Mouse (Mus musculus) liver, adult 2 months (tissue): ENCODE results near the gene Epn2. TPM values are rescaled to one million over a fixed set of nuclear protein-coding genes. Genes with fewer than 3 reads are reported as not detected.

ENCODE experiments used
- DNase-seq: peaks from one replicate; pipeline ENCODE4 v3.0.0-alpha.2; 2011; ENCODE audit warnings: low read depth, low spot score; ENCODE audit errors: extremely low read depth
- H3K27ac ChIP-seq: fragments of 200-500 bp; replicated peaks from 2 replicates; pipeline ENCODE4 v1.5.1; 2012; ENCODE audit warnings: low read depth, mild to moderate bottlenecking, control low read depth, inconsistent platforms, low read length; ENCODE audit not compliant: insufficient read depth
- H3K27me3 ChIP-seq: fragments of 200-500 bp; 2 replicates; pipeline ENCODE4 v1.6.1; 2012; ENCODE audit warnings: mild to moderate bottlenecking, moderate library complexity, low read length, inconsistent platforms; ENCODE audit not compliant: control insufficient read depth, insufficient read depth
- H3K36me3 ChIP-seq: fragments of 200-500 bp; 2 replicates; pipeline ENCODE4 v1.6.1; 2012; ENCODE audit warnings: low read length, inconsistent platforms; ENCODE audit not compliant: control insufficient read depth, insufficient read depth
- H3K4me1 ChIP-seq: fragments of 200-500 bp; 2 replicates; pipeline ENCODE4 v1.6.1; 2011; ENCODE audit warnings: low read length; ENCODE audit not compliant: control insufficient read depth, insufficient read depth
- H3K4me3 ChIP-seq: fragments of 200-500 bp; 2 replicates; pipeline ENCODE4 v1.5.1; 2011; ENCODE audit warnings: low read depth, mild to moderate bottlenecking, control low read depth, low read length, moderate library complexity; ENCODE audit not compliant: insufficient read depth
- H3K79me2 ChIP-seq: fragments of 200-500 bp; 2 replicates; pipeline ENCODE4 v1.6.1; 2012; ENCODE audit warnings: inconsistent platforms, mild to moderate bottlenecking, low read length, moderate library complexity; ENCODE audit not compliant: control insufficient read depth, insufficient read depth
- H3K9ac ChIP-seq: fragments of 200-500 bp; 2 replicates; pipeline ENCODE4 v1.6.1; 2012; ENCODE audit warnings: low read depth, mild to moderate bottlenecking, control low read depth, inconsistent platforms, low read length
- CTCF ChIP-seq: fragments of 200-500 bp; IDR thresholded peaks from 2 replicates; pipeline ENCODE4 v1.5.1; 2011; ENCODE audit warnings: low read depth, low read length, control low read depth
- POLR2A ChIP-seq: fragments of 200-500 bp; IDR thresholded peaks from 2 replicates; pipeline ENCODE4 v1.6.1; 2011; ENCODE audit warnings: low read length, control low read depth; ENCODE audit not compliant: insufficient read depth; ENCODE audit errors: extremely low read depth
- WGBS: fragments of 180-500 bp; shearing (Covaris S2); methylation state at CpG from one replicate; pipeline ENCODE4 v1.1.7; 2018; 5-methylcytosine and 5-hydroxymethylcytosine counted together
- polyA plus RNA-seq: library from polyadenylated mRNA; depleted of rRNA; stranded (reverse); fragments of >200 nt; gene quantifications from 2 replicates; pipeline ENCODE4 v1.2.3, GENCODE M21; 2012
- total RNA-seq: library from RNA; depleted of rRNA; stranded (reverse); fragments of >200 nt; gene quantifications from 2 replicates; pipeline ENCODE4 v1.2.3, GENCODE M21; 2014

Gene Epn2
- total and polyA plus RNA-seq, 2 experiments: 4.5 to 5.7 TPM

DNA sequence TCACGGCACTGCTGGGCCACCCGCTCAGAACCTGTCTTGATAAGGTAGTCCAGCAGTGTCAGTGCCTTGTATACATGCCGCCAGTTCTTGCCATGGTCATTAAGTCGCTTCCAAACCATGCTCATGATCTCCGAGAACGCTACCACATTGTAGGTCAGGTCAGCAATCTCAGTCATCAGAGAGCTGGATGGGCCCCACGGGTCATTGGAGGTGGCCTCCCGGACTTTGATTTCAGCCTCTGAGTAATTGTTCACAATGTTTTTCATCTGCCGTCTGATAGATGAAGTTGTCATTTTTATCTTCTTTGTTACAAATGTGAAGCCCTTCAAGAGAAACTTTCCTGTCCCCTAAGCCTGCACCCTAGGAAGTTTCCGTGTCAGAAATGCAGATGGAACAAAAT, 33.0 kb downstream of the Epn2 start:
- H3K79me2 ChIP-seq: peaks cover 8% of the 10 kb centered on the region; the same call in 1 of the 2 replicates
- peak; percentile 78 for DNase-seq
- no peak overlapping the region for H3K4me3 ChIP-seq
- WGBS: 32% methylated on average over 10 of the region's 10 CpGs
- no peaks in the 10 kb centered on the region; the same call in 1 of the 2 replicates for H3K36me3 ChIP-seq
- peaks cover 19% of the 10 kb centered on the region for H3K4me1 ChIP-seq
- H3K27ac ChIP-seq: peak overlapping the region; percentile 67
- TF ChIP-seq POLR2A: no peak
- no peak for TF ChIP-seq CTCF
- H3K27me3 ChIP-seq: no peaks in the 10 kb centered on the region
- no peak overlapping the region for H3K9ac ChIP-seq

DNA sequence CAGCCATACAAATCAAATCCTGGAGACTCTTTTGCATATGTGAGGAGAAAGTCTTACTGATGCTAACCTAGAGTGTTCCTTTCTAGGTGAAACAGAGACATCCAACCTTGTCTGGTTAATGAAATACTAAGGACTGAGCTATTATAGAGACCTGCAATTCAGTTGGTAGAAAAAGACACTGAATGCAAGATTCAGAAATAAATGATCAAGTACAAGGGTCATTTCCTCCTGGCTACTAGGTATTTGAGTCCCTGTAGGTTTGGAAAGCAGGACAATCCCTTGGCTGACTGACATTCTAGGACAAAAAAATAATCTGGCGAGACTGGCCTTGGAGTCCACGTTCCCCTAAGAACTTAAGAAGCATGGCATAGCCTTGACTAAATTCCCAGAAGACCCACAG, 33.9 kb downstream of the Epn2 start:
- Histone ChIP-seq H3K4me1 (peaks cover 22% of the 10 kb centered on the region), H3K27ac (peak overlapping the region; percentile 67), H3K9ac (no peak overlapping the region), H3K27me3 (no peaks in the 10 kb centered on the region), H3K79me2 (peaks cover 8% of the 10 kb centered on the region; the same call in 1 of the 2 replicates), H3K36me3 (no peaks in the 10 kb centered on the region; the same call in 1 of the 2 replicates), H3K4me3 (no peak overlapping the region)
- DNase-seq: peak; percentile 75
- WGBS: 33% methylated on average over 2 of the region's 2 CpGs
- TF ChIP-seq POLR2A (no peak), CTCF (no peak)

DNA sequence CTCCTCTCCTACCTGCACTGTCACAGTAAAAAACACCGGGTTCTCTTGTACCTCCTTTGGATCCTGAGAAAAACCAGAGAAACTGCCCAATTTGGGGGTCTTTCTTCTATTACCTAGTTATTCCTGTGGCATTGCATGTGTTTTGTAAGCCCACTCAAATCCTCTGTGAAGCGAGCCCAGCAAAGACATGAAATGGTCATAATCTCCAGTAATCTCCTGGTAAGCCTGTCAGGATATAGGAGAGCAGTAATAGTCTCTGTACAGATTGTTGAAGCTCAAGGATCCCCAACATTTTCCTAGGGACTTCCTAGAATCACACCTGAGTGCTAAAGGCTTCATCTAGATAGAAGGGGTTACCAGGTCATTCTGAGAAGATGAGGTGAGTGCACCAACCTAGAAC, 38.4 kb downstream of the Epn2 start:
- H3K4me3 ChIP-seq: no peak overlapping the region
- no peak for DNase-seq
- H3K36me3 ChIP-seq: no peaks in the 10 kb centered on the region; the same call in 1 of the 2 replicates
- peak overlapping the region; percentile 33 for H3K27ac ChIP-seq
- 85% methylated on average over 2 of the region's 2 CpGs for WGBS
- TF ChIP-seq POLR2A (no peak), CTCF (no peak)
- H3K27me3 ChIP-seq: no peaks in the 10 kb centered on the region
- no peak overlapping the region for H3K9ac ChIP-seq
- peaks cover 8% of the 10 kb centered on the region; the same call in 1 of the 2 replicates for H3K79me2 ChIP-seq
- H3K4me1 ChIP-seq: peaks cover 18% of the 10 kb centered on the region

DNA sequence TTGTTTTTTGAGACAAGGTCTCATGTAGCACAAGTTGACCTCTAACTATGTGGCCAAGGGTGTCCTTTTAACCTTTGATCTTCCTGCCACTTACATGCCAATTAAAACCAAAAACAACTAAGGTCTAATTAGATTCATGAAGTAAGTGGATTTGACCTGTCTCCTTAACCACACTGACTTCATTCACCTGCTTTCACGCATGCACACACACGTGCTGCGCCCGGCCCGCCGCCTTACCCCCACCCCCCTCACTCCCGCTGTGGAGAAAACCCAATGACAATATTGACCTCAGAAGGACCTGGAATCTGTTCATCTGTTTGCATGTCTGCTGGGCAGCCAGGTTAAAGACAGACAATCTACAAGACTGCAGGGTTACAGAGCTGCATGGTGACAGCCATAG, 38.8 kb downstream of the Epn2 start:
- no peaks in the 10 kb centered on the region for H3K27me3 ChIP-seq
- peaks cover 8% of the 10 kb centered on the region; the same call in 1 of the 2 replicates for H3K79me2 ChIP-seq
- H3K9ac ChIP-seq: no peak overlapping the region
- peak overlapping the region; percentile 33 for H3K27ac ChIP-seq
- WGBS: 26% methylated on average over 7 of the region's 7 CpGs
- H3K36me3 ChIP-seq: no peaks in the 10 kb centered on the region; the same call in 1 of the 2 replicates
- H3K4me1 ChIP-seq: peaks cover 13% of the 10 kb centered on the region
- H3K4me3 ChIP-seq: no peak overlapping the region
- TF ChIP-seq POLR2A (no peak), CTCF (no peak)
- peak; percentile 84 for DNase-seq

DNA sequence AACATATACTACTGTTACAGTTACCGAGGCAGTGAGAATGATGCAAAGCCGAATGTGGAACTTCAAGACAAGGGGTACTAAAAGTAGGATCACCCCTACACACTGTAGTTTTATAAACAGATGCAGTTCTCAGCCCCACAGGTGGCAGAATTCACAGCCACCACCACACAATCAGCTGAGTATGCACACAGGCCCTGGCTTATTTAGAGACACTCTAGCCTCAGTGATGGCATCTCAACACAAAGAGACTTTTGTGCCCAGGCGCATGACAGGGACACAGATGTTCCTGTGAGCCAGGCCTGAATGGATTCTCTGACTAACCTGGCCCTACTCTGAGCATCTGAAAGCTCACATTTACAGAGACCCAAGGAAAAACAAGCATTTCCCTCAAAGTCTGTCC, 42.1 kb downstream of the Epn2 start:
- TF ChIP-seq POLR2A (no peak), CTCF (no peak)
- H3K27ac ChIP-seq: peak overlapping the region; percentile 40
- no peaks in the 10 kb centered on the region; the same call in 1 of the 2 replicates for H3K79me2 ChIP-seq
- H3K36me3 ChIP-seq: no peaks in the 10 kb centered on the region
- H3K4me3 ChIP-seq: no peak overlapping the region
- H3K9ac ChIP-seq: no peak overlapping the region
- DNase-seq: no peak
- H3K4me1 ChIP-seq: peaks cover 14% of the 10 kb centered on the region
- WGBS: 88% methylated on average over 3 of the region's 3 CpGs
- H3K27me3 ChIP-seq: no peaks in the 10 kb centered on the region

DNA sequence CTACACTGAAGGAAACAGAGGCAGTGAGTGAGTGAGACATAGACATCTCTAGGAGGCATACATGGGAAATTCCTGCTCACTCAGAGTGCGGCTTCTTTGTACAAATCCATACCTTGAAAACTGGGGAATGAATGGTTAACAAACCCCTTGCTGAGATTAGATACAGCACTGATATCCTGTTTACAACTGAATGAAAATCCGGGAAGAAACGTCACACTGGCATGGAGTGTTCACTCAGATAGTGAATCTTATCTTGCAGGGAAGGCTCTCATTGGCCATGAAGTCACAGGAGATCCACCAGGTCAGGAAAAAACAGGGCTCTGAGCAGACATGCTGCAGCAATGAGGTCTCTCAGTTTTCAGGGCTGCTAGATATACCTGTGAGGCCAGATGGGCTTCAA, 42.5 kb downstream of the Epn2 start:
- Histone ChIP-seq H3K79me2 (no peaks in the 10 kb centered on the region; the same call in 1 of the 2 replicates), H3K27ac (peak overlapping the region; percentile 40; the same call in 1 of the 2 replicates), H3K4me1 (peaks cover 14% of the 10 kb centered on the region), H3K4me3 (no peak overlapping the region), H3K9ac (no peak overlapping the region), H3K27me3 (no peaks in the 10 kb centered on the region), H3K36me3 (peaks cover 2% of the 10 kb centered on the region; the same call in 1 of the 2 replicates)
- TF ChIP-seq POLR2A: no peak
- no peak for TF ChIP-seq CTCF
- 62% methylated on average over 3 of the region's 3 CpGs for WGBS
- DNase-seq: no peak
